Mouse (Mus musculus) c-Kit-negative CD71-positive TER-119-positive erythroid progenitor cells, embryonic 14.5 days (primary cell): ENCODE data around the gene Cdh20.
"Not testable (repeated sequence)": the region's sequence is repeated elsewhere in the genome, so short reads cannot be mapped to it uniquely, and the experiment has no call there.

Source experiments
- DNase-seq: peaks from one replicate; pipeline ENCODE4 v3.0.0-alpha.2; 2013; ENCODE audit warnings: low read depth, low spot score

Gene Cdh20

DNA sequence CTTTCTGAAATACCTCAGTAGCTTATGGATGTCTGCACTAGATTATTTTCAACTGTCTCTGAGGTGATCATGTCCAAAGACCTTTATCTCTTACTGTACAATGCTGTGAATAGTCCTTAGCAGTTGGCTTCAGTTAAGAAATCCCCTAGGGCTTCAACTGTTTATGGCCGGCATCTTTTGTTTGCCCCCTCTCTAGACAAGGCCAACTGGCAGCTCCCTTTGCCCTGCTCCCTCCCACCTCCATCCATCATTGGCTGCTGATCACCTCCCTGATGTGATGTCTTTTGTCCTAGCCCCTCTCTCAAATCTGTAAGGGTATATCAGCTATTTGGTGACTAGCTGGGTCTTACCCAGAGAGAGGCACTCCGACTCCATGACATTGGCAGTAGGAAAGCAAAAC, 148.2 kb downstream of the Cdh20 start:
- no peak for DNase-seq

DNA sequence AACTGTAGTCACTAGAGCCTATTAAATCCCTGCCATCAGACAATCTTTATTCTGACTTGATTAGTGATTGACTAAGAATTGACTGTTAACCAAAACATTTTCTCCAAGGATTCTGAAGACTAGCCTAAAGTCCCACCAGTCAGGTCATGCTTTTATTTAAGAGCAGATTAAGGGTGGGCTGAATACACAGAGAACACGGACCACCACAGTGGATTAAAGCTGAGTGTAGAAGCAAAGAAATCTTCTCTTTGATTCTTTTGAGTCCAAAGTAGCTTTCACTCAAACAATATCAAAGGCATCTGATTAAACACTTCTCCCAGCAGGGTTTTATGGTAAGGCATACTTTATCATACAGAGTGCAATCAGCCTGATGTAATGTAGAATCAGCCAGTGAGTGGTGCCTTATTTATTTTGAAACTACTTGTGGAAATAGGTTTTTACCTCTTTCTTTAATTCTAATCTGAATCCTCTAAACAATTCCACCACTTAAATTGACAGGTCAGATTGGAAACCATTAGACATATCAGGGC, 149.0 kb downstream of the Cdh20 start:
- DNase-seq: no peak

DNA sequence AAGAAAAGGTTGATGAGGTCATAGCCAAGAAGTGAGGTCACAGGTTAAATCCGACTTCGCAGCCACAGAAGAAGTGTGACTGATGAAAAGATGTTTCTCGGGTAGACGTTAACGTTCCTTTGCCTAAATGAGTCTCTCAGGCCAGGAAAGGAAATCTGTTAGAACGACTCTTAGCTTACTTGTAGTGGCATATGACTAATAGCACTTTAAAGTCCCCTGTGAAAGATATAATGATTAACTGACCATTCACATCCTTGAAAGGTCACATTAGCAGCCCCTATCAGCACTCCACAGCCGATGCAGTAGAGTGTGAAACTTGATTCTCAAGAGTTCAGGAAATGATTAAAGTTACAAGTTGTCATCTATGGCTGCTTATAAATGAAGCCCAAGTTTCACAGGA, 164.7 kb downstream of the Cdh20 start:
- DNase-seq: no peak

DNA sequence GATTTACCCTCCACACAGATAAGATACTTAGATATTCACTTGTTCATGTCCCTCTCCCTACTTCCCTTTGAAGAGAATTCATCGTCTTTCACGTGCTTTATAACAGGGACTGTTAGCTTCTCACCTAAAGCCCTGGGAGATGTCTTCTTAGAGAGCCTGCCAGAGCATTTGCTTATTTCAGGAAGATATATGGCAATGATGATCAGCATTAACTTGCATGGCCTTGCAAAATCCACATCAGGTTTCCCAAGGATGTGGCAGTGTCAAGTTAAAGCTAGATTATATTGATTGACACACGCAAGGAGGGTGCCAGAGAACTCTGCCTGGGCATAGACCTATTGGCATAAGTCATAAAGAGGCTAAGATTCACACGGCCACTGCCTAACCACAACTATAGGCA, 168.6 kb downstream of the Cdh20 start:
- no peak for DNase-seq

DNA sequence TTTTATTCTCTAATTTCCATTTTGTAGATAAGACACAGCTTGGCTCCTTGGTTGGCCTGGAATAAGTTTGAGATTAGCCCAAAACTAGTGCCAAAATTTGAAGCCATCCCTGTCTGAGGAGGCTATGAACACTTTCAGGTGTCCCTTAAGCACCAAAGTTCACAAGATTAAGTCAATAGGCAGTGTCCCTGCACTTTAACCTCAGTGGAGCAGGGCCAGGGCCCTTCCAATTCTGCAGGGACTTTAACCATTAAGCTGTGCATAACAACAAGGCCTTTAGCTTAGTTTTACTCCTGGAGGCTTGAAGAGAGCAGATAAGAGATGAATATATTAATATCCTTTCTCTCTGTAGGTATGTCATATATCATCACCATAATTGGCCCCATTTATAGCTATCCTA, 170.8 kb downstream of the Cdh20 start:
- DNase-seq: no peak

DNA sequence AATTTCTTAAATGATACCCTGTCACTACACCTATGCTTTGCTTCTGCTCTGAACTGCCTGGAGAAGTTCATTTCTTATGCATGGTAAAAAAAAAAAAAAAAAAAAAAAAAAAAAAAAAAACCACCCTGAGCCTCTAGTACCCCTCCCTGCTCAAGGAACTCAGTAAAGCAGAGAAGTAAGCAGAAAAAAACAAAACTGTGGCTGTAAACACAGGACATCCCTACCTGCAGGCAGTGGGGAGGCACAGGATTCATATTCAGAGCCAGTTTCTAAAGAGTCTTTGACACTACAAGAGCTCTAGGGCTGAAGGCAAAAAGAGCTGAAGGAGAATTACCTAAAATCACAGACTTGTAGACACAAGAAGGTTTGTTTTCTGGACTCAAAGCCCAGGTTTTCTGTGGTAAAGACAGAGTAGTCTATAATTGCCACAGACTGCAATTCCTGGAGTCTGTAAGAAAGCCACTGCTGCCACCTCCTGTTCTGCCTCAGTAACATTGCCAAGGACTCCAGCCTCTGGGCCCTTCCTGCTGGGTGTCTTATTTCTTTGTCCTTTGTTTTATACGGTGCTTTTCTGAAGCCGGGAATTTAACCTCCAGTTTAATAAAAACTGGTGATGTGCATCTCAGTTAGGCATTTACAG, 176.3 kb downstream of the Cdh20 start:
- DNase-seq: no peak

DNA sequence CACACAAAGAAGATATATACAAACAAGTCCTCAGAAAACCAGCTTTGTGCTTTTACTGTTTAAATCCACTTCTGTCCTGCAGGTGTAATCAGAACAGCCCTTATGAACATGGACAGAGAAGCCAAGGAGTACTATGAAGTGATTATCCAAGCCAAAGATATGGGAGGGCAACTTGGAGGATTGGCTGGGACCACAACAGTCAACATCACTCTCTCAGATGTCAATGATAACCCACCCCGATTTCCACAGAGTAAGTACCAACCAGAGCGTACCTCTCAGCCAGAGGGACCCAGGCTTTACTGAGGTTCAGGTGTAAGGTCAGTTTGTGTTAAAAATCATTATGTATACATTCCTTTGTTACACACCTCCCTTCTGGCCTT, 176.8 kb downstream of the Cdh20 start:
- DNase-seq: no peak

DNA sequence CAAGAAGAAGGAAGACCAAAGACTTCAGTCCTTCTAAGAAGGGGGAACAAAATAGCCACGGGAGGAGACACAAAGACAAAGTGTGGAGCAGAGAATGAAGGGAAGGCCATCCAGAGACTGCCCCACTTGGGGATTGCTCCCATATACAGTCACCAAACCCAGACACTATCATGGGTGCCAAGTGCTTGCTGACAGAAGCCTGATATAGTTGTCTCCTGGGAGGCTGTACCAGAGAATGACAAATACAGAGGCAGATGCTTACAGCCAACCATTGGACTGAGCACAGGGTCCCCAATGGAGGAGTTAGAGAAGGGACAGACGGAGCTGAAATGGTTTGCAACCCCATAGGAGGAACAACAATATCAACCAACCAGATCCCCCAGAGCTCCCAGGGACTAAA, 181.3 kb downstream of the Cdh20 start:
- not testable (repeated sequence) for DNase-seq

DNA sequence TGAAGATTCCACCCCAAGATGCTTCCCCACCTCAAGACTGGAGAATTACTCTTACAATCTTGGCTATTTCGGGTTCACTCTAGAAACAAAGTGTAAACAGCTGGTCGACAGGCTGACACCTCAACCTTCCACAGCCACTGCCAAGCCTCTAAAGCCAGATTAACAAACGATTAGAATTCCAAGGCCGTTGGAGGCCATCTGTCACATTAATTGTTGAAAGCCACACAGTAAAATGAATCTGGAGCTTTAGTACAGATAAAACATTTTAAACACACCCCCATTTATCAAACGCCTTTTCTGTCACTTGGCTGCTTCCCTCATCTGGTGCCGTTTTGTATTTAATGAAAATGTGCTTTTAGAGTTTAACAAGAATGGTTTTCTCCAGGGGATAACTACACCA, 188.7 kb downstream of the Cdh20 start:
- DNase-seq: no peak

DNA sequence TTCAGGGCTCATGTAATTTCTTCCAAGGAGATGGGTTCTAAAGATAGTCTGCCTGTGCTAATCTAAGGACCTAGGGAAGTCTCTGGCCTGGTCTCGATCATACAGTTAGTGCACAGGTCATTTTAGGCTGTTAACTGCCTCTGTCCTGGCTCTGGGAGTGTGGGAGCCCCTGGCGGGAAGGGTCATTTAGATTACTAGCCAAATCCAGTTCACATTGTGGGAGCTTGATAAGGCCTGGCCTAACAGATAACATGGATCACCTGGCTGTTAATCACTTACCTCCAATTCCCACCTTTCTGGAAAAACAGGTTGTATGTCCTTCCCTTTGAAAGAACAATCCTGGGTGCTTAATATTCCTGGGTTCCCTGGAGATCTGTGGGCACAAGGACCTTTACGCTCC, 193.3 kb downstream of the Cdh20 start:
- no peak for DNase-seq

DNA sequence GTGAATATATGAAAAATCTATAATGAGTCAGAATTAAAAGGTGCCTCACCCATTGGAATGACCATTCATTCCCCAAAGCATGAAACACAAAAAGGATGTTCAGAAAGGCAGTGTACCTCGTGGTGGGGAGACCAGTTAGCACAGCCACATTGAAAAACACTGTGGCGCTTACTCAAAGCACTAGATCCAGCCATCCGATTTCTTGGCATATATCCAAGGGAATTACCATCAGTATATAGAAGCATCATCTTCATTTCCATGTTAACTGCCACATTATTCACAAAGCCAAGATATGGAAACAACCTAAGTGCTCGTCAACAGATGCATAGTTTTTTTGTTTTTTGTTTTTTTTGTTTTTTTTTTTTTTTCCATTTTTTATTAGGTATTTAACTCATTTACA, 193.9 kb downstream of the Cdh20 start:
- no peak for DNase-seq

DNA sequence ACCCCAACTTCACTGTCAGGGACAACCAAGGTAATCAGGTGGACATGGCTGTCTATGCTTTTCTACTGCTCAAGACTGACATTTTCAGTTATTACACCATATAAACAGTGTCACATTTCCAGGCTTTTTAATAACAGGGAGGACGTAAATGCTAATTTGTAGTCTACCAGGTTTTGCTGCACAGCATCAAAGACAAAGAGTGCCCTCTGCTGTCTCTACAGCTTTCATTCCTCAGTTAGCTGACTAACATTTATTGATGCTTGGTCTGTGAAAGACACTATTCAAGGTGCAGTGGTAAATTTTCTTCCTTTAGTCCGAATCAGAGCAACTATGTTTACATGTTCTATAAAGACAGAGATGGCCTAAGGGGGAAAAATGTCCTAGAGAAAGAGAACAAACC, 210.7 kb downstream of the Cdh20 start:
- DNase-seq: no peak

DNA sequence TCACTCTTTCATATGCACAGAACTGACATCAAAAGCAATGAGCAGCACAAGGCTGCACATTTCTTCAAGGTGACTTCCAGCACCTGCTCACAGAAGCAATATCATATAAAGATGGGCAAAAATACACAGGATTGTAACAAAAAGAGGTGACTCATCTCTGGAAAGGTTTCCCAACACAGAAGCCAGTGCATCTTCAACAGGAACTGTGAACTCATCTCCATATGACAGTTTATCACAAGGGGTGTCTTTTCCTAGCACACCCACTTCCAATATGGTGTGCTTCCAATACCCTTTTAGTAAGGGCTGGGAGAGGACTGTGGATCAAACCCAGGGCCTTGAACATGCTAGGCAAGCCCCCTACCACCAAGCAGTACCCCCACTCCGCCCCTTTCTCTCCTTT, 211.9 kb downstream of the Cdh20 start:
- DNase-seq: no peak

DNA sequence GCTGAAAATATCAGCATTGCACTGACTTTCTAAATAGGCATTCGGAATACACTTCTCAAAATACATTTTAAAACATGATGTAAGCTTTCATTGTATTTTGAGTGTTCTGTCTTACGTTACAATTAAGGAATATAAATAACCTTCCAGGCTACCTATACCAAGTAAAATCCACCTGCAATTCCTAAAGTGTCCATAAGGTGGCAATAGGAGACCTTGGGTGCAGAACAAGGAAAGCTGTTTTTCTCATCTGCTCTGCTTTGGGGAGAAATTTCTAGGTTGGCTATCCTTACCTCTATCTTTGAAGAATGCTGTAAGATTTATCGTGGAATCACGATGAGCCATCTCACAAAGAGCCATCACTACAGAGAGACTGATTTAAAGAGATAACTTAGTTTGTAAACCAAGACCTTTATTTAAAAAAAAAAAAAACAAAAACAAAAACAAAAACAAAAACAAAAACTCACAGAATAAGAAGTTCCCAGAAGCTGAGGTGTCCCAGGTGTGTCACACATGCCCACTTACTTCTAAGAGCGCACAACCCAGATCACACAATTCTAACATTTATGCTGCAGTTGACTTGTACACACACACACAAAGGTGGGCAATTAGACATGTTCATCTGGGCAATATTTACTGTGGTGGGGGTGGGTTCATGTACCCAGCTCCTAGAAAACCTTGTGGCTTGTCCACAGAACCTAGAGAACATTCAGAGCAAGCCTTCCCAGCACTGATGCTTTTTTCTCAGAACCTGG, 218.1 kb downstream of the Cdh20 start:
- peak; percentile 8 for DNase-seq

DNA sequence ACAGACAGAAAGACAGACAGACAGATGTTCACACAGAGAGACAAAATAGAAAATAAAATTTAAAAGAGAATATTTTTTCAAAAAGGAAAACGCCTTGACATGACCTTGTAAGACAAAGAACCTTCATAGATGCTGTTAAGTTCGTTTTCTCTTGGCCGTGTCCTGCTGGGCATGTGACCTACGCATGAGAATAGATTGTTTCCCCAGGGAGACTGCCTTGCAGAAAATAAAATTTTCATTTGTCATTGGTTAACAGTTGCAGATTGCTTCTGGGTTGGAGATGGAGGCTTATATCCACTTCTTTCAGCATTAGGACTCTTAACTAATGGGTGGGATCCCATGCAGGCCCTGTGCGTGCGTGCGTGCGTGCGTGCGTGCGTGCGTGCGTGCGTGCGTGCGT, 219.2 kb downstream of the Cdh20 start:
- no peak for DNase-seq

DNA sequence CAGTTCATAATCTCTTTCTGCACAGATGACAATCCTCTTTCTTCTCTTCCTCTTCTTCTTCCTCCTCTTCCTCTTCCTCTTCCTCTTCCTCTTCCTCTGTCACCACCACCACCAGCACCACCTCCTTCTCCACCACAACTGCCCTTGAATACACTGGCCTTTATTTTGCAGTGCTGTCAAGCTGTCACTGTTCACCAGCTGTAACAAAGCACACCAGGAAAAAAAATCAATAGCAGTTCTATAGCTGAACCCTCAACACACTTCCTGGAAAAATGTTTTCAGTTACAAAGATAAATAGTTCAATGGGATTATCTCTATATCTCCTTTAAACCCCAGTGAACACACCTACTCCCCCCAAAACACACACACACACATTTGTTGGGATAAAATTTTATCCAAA, 224.1 kb downstream of the Cdh20 start:
- no peak for DNase-seq

DNA sequence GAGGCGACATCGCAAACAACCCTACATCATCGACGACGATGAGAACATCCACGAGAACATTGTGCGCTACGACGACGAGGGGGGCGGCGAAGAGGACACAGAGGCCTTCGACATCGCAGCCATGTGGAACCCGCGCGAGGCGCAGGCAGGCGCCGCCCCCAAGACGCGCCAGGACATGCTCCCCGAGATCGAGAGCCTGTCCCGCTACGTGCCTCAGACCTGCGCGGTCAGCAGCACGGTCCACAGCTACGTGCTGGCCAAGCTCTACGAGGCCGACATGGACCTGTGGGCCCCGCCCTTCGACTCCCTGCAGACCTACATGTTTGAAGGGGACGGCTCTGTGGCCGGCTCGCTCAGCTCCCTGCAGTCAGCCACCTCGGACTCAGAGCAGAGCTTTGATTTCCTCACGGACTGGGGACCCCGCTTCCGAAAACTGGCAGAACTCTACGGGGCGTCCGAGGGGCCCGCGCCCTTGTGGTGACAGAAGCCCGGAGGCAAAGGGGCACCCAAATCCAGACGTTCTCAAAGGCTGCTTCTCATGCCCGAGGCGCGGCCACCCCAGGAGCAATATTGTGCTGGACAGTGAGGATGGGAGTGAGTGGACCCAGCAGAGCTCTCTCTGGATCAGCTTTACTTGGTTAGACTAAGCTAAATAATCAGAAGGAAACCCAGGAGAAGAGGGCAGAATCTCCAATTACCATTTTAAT, 225.7 kb downstream of the Cdh20 start:
- no peak for DNase-seq

DNA sequence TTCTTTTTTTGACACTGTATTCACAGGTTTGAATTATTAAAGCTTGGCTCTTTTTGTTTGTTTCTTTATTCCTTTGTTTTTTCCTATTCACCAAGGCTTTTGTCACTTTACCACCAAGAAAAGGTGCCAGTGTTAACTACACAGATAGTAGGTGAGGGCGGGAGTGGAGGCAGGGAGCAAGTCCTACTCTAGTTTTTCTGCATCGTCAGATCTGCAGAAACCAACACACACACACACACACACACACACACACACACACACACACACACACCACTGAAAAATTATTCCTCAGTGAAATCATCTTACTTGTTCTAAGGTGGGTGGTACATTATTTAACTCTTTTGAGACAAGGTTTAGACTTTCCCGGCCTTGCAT, 226.3 kb downstream of the Cdh20 start:
- DNase-seq: no peak

DNA sequence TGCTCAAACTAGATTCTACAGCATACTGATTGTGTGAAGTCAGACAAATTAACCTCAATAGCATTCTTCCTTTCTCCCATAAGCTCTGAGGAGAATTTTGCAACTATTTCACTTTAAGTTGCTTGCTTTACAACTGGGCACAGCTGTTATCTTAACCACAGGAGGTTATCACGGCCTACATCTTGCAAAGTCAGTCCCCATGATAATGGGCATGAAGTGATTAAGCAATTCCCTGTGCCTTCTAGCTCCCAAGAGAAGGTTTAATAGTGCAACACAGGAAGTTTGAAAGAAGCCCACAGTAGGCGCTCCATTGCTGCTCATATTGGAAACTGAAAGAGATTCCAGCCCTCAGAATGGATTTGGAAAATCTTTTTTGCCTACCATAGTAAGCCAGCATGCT, 229.5 kb downstream of the Cdh20 start:
- no peak for DNase-seq

DNA sequence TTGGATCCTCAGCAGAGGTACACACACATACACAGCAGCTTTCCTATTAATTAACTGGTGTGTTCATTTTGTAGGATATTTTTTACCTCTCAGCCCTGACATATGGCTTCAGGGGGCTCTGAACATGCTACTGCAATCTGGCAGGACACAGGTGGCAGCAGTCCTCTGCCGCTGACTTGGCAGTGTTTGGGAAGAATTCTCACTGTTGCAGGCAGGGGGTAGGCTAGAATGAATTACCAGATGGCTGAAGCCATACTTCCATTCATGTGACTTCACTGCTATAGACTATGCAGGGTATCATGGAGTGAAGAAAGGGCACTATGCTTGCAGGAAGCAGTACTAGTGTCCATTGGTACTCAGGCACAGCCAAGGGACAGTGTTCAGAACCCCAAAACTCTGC, 233.8 kb downstream of the Cdh20 start:
- no peak for DNase-seq

DNA sequence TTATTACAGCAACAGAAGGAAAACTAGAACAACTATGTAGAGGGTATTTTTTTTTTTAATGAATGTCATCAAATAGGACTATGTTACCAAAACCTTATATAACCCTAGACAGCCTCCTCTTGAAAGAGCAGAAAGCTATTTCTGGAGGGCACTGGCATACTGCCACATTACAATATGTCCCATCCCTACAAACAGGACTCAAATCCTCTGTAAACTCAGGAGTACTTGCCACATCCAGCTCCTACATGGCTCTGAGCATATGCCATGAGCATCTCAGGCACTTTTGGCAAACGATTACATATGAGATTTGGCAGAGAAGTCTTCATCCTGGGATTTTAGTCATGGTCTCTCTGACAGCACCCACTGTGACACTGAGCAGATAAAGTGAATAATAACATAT, 235.5 kb downstream of the Cdh20 start:
- no peak for DNase-seq

DNA sequence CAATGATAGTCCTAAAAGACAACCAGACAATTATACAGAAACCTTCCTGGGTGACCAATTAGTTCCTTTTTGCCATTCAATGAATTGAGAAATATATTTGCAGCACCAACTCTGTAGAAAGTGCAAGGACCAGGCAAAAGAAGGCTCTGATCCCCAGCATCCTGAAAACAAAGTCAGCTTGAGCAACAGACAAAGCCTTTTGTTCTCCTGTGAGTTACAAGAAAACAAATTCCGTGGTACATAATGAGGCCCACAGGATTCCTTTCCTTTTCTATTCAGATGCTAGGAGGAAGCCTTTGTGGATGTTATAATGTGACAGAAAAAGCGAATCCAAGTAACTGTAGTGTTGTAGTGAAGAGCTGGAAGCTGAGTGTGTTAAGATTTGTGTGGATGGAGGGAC, 244.3 kb downstream of the Cdh20 start:
- no peak for DNase-seq

DNA sequence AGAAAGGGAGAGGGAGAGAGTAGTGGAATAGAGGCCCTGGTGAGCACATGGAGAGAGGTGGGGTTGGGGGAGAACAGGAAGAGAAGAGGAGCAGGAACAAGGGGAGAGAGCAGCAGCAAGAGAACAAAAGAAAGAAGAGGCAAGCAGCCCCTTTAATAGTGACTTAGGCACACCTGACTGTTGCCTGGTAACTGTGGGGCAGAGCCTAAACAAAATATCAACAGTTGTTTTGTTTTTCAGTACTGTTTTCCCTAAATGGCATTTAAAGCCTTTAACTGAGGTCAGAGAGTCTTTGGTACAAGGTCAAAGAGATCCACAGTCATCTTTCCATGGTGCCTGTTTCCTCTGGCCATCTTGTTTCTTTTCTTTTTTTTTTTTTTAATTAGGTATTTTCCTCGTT, 245.0 kb downstream of the Cdh20 start:
- DNase-seq: no peak
